Mouse (Mus musculus) urinary bladder, postnatal 14 days (tissue): ENCODE measurements around the gene Snrpa1.

Experiments used
- DNase-seq: peaks from one replicate; pipeline ENCODE4 v3.0.0; 2021; ENCODE audit warnings: low spot score

Snrpa1 gene

GRCm38 (mm10) chr7:66079364-66080230 lies 20.8 kb downstream of the Snrpa1 start, which contains the start of gene Selenos:
Selenos (plus strand) TSS chr7:66079649.
- DNase-seq = peak; percentile 97

- DNase-seq = no peak
Observed at GRCm38 (mm10) chr7:66080231-66080613, 21.4 kb downstream of the Snrpa1 start.

- no peak for DNase-seq
Observed at GRCm38 (mm10) chr7:66083757-66084156, 25.0 kb downstream of the Snrpa1 start.

GRCm38 (mm10) chr7:66084546-66084945 lies 25.7 kb downstream of the Snrpa1 start:
- no peak for DNase-seq

GRCm38 (mm10) chr7:66087652-66088051 lies 28.8 kb downstream of the Snrpa1 start:
- no peak for DNase-seq

GRCm38 (mm10) chr7:66088077-66088476 lies 29.3 kb downstream of the Snrpa1 start:
- DNase-seq = no peak

- DNase-seq = no peak
Observed at GRCm38 (mm10) chr7:66090676-66091190, 31.9 kb downstream of the Snrpa1 start.

- DNase-seq = no peak
Observed at GRCm38 (mm10) chr7:66091553-66091952, 32.8 kb downstream of the Snrpa1 start.

GRCm38 (mm10) chr7:66092656-66093055 lies 33.9 kb downstream of the Snrpa1 start:
- DNase-seq = no peak

- DNase-seq = peak; percentile 24
Observed at GRCm38 (mm10) chr7:66094141-66094540, 35.3 kb downstream of the Snrpa1 start.

- no peak for DNase-seq
Observed at GRCm38 (mm10) chr7:66098803-66099202, 40.0 kb downstream of the Snrpa1 start.

- DNase-seq = no peak
Observed at GRCm38 (mm10) chr7:66101866-66102265, 43.1 kb downstream of the Snrpa1 start.

- no peak for DNase-seq
Observed at GRCm38 (mm10) chr7:66104531-66104930, 45.7 kb downstream of the Snrpa1 start.

- DNase-seq = no peak
Observed at GRCm38 (mm10) chr7:66105771-66106170, 47.0 kb downstream of the Snrpa1 start.

- no peak for DNase-seq
Observed at GRCm38 (mm10) chr7:66106581-66107056, 47.8 kb downstream of the Snrpa1 start.

- no peak for DNase-seq
Observed at GRCm38 (mm10) chr7:66107206-66107605, 48.4 kb downstream of the Snrpa1 start.

- DNase-seq = no peak
Observed at GRCm38 (mm10) chr7:66107930-66108329, 49.1 kb downstream of the Snrpa1 start.

- DNase-seq = peak; percentile 88
Observed at GRCm38 (mm10) chr7:66108961-66109854, 50.4 kb downstream of the Snrpa1 start, which contains the start of gene Chsy1. Chsy1 (plus strand) TSS chr7:66109515.

GRCm38 (mm10) chr7:66109855-66110635 lies 51.2 kb downstream of the Snrpa1 start:
- DNase-seq = peak; percentile 15

GRCm38 (mm10) chr7:66110636-66111112 lies 51.9 kb downstream of the Snrpa1 start:
- DNase-seq = no peak

- no peak for DNase-seq
Observed at GRCm38 (mm10) chr7:66111211-66111610, 52.4 kb downstream of the Snrpa1 start.
